Mouse (Mus musculus) midbrain, embryonic 16.5 days (tissue): ENCODE data around the gene Lmntd1. TPM values are rescaled to one million over a fixed set of nuclear protein-coding genes. Genes with fewer than 3 reads are reported as not detected.
A peak's percentile ranks its signal among the peaks of the same experiment; 100 is the strongest.

Experiments
- ATAC-seq: fragments of 200-750 bp; cut with Nextera tagmentation; 2 replicates; pipeline ENCODE4 v1.8.0; 2017; ENCODE audit warnings: moderate TSS enrichment
- H3K27ac ChIP-seq: fragments of 300-500 bp; sonication (generic); 2 replicates; pipeline ENCODE4 v1.5.1; 2014; ENCODE audit warnings: mild to moderate bottlenecking, low read length, mixed read lengths
- H3K27me3 ChIP-seq: fragments of 300-500 bp; sonication (generic); 2 replicates; pipeline ENCODE4 v1.6.1; 2014; ENCODE audit warnings: low read depth, low read length, mixed read lengths; ENCODE audit not compliant: control insufficient read depth, insufficient read depth
- H3K36me3 ChIP-seq: fragments of 300-500 bp; sonication (generic); 2 replicates; pipeline ENCODE4 v1.6.1; 2014; ENCODE audit warnings: mild to moderate bottlenecking, low read length, moderate library complexity, mixed read lengths; ENCODE audit not compliant: control insufficient read depth, insufficient read depth
- H3K4me1 ChIP-seq: fragments of 300-500 bp; sonication (generic); 2 replicates; pipeline ENCODE4 v1.6.1; 2014; ENCODE audit warnings: mild to moderate bottlenecking, low read length, mixed read lengths; ENCODE audit not compliant: control insufficient read depth, insufficient read depth
- H3K4me2 ChIP-seq: fragments of 300-500 bp; sonication (generic); 2 replicates; pipeline ENCODE4 v1.6.1; 2014; ENCODE audit warnings: mild to moderate bottlenecking, low read length, mixed read lengths
- H3K4me3 ChIP-seq: fragments of 300-500 bp; sonication (generic); 2 replicates; pipeline ENCODE4 v1.5.1; 2014; ENCODE audit warnings: low read depth, mild to moderate bottlenecking, low read length, moderate library complexity, mixed read lengths
- H3K9ac ChIP-seq: fragments of 300-500 bp; sonication (generic); 2 replicates; pipeline ENCODE4 v1.6.1; 2014; ENCODE audit warnings: low read depth, low read length, mixed read lengths
- H3K9me3 ChIP-seq: fragments of 300-500 bp; sonication (generic); replicated peaks from 2 replicates; pipeline ENCODE4 v1.6.1; 2014; ENCODE audit warnings: mild to moderate bottlenecking, low read length, mixed read lengths; ENCODE audit not compliant: control insufficient read depth, poor library complexity, severe bottlenecking
- WGBS: fragments of 180-500 bp; shearing (Covaris S2); extraction: QIAGEN DNeasy Blood & Tissue Kit; methylation state at CpG from one replicate; pipeline ENCODE4 v1.1.7; 2014; 5-methylcytosine and 5-hydroxymethylcytosine counted together
- polyA plus RNA-seq: library from polyadenylated mRNA; unstranded; fragments of >200 nt; fragmentation: Nextera tagmentation; extraction: Ambion mirVana; gene quantifications from 2 replicates; pipeline ENCODE4 v1.2.1, GENCODE M21; 2015

The Lmntd1 gene
- polyA plus RNA-seq, 1 experiment from 2014 or later: 1.5 TPM

GRCm38 (mm10) chr6:145522617-145523016 lies 91.5 kb downstream of the Lmntd1 start:
- WGBS: 75% methylated on average over 12 of the region's 12 CpGs
- no peaks in the 10 kb centered on the region for H3K4me1 ChIP-seq
- H3K36me3 ChIP-seq: no peaks in the 10 kb centered on the region
- H3K27me3 ChIP-seq: no peaks in the 10 kb centered on the region
- ATAC-seq: no peak
- H3K9me3 ChIP-seq: no peaks in the 10 kb centered on the region
- no peak overlapping the region for H3K4me3 ChIP-seq
- no peak overlapping the region for H3K9ac ChIP-seq
- no peak overlapping the region for H3K4me2 ChIP-seq
- H3K27ac ChIP-seq: no peak overlapping the region

DNA sequence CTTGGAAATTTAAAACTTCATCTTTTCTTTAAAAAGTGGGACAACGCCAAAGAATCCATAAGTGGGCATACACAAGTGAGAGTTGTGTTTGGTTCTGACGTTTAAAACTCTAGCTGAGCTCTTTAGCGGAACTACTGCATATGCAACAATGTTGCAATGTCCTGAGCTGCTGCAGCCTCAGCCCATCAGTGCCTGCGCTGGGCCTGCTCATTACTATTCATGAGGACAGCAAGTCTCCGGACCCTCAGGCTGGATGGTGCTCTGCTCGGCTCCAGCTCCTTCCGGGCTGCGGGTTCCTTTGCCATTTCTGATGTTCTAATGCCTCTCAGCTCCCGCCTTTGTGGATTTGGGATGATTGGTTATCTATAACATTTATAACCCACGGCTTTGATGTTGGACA lies 97.1 kb downstream of the Lmntd1 start:
- Histone ChIP-seq H3K4me2 (no peak overlapping the region), H3K9ac (no peak overlapping the region), H3K9me3 (no peaks in the 10 kb centered on the region), H3K27me3 (no peaks in the 10 kb centered on the region), H3K36me3 (no peaks in the 10 kb centered on the region), H3K4me3 (no peak overlapping the region), H3K27ac (no peak overlapping the region), H3K4me1 (peaks cover 14% of the 10 kb centered on the region)
- 25% methylated on average over 10 of the region's 10 CpGs for WGBS
- ATAC-seq: peak; percentile 59; the same call in 1 of the 2 replicates

DNA sequence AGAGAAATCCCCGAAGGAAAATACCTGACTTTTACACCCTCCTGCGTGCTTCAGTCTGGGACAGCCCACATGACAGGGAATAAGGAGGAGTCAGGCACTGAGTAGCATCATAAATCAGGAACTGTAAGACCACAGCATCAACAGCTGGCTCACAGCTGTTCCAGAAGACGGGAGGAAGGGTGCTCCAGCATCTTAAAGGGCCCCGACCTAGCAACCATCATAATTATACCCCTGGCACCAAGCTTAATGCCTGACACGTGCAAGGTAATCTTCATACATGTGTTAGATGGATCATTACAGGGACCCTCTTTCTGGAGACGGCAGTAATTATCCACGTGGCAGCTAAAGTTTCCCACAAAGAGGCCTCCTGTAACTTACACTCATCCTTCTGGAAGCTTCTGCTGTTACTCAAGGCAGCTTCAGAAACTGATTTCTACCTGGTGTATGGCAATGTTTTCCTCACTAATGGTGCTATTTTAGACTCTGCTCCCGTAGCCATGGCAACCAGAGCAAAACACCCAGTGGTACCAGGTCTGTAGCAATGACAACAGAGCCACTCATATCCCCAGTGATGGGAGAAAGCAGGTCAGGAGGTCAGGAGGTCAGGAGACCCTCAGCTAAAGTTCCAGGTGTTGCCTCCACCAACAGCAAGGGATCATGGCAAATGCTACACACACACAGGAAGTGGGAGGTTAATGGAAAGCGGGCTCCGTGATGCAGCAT lies 98.1 kb downstream of the Lmntd1 start:
- H3K4me3 ChIP-seq: no peak overlapping the region
- WGBS: 74% methylated on average over 10 of the region's 10 CpGs
- no peaks in the 10 kb centered on the region for H3K27me3 ChIP-seq
- peaks cover 14% of the 10 kb centered on the region for H3K4me1 ChIP-seq
- no peaks in the 10 kb centered on the region for H3K36me3 ChIP-seq
- no peak overlapping the region for H3K4me2 ChIP-seq
- no peaks in the 10 kb centered on the region for H3K9me3 ChIP-seq
- H3K27ac ChIP-seq: no peak overlapping the region
- no peak overlapping the region for H3K9ac ChIP-seq
- peak; percentile 74; the same call in 1 of the 2 replicates for ATAC-seq

GRCm38 (mm10) chr6:145511265-145511664 lies 102.9 kb downstream of the Lmntd1 start:
- 49% methylated on average over 8 of the region's 8 CpGs for WGBS
- no peak for ATAC-seq

DNA sequence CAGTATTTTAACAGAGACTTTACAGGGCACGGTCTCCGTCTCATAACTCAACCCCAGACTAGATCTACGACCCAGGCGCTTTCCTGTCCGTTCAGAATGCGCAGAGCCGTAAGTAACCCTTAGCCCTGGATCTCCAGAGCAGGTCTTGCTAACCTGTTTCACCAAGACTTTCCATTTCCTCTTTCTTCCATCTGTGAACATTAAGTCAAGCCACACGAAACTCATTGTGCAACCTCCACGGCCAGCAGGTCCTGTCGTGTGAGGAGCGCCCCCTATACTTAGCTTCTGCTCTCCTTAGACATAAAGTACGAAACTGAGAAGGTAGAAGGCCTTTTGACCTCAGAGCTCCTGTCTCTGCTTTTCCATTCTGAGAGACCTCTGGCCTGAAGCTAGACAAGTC lies 105.3 kb downstream of the Lmntd1 start:
- Histone ChIP-seq H3K4me3 (no peak overlapping the region), H3K4me1 (no peaks in the 10 kb centered on the region), H3K9ac (no peak overlapping the region), H3K36me3 (no peaks in the 10 kb centered on the region), H3K27me3 (no peaks in the 10 kb centered on the region), H3K9me3 (no peaks in the 10 kb centered on the region), H3K27ac (no peak overlapping the region), H3K4me2 (no peak overlapping the region)
- 93% methylated on average over 12 of the region's 12 CpGs for WGBS
- no peak for ATAC-seq

More at GRCm38 (mm10) chr6:145511265-145511664, 102.9 kb downstream of the Lmntd1 start:
- no peaks in the 10 kb centered on the region for H3K36me3 ChIP-seq
- no peak overlapping the region for H3K27ac ChIP-seq
- H3K27me3 ChIP-seq: no peaks in the 10 kb centered on the region
- H3K9ac ChIP-seq: no peak overlapping the region
- no peaks in the 10 kb centered on the region for H3K9me3 ChIP-seq
- H3K4me3 ChIP-seq: no peak overlapping the region
- H3K4me1 ChIP-seq: peaks cover 9% of the 10 kb centered on the region
- no peak overlapping the region for H3K4me2 ChIP-seq

DNA sequence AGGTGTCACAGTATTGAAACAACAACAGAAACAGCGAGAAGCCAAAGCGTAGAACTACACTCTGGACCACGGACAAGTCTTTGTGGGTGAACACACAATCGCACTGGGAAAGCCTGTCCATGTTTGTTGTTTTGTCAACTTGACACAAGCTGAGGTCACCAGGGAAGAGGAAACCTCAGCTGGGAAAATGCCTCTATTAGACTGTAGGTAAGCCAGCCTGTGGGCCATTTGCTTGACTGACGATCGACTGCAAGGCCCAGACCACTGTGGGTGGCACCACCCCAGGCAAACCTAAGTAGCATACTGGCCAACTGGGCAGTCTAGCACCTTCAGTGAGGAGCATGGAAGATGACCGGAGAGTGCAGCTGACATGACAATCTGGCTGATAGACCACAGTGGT lies 112.4 kb downstream of the Lmntd1 start:
- Histone ChIP-seq H3K4me2 (no peak overlapping the region), H3K9me3 (peaks cover 3% of the 10 kb centered on the region; the same call in 1 of the 2 replicates), H3K27ac (no peak overlapping the region), H3K36me3 (no peaks in the 10 kb centered on the region), H3K4me3 (no peak overlapping the region), H3K9ac (no peak overlapping the region), H3K27me3 (no peaks in the 10 kb centered on the region), H3K4me1 (0 out of 2 replicates have a peak, but pooled peaks cover 3% of the 10 kb centered on the region)
- WGBS: 93% methylated on average over 7 of the region's 7 CpGs
- no peak for ATAC-seq

- no peaks in the 10 kb centered on the region for H3K27me3 ChIP-seq
- H3K4me3 ChIP-seq: no peak overlapping the region
- H3K36me3 ChIP-seq: no peaks in the 10 kb centered on the region
- no peak for ATAC-seq
- WGBS: 83% methylated on average over 19 of the region's 19 CpGs
- H3K4me1 ChIP-seq: 0 out of 2 replicates have a peak, but pooled peaks cover 3% of the 10 kb centered on the region
- peaks cover 3% of the 10 kb centered on the region; the same call in 1 of the 2 replicates for H3K9me3 ChIP-seq
- H3K9ac ChIP-seq: no peak overlapping the region
- H3K27ac ChIP-seq: no peak overlapping the region
- H3K4me2 ChIP-seq: no peak overlapping the region
Measured at GRCm38 (mm10) chr6:145499574-145500546, 114.3 kb downstream of the Lmntd1 start.

GRCm38 (mm10) chr6:145495731-145496130 lies 118.4 kb downstream of the Lmntd1 start:
- Histone ChIP-seq H3K9ac (no peak overlapping the region), H3K27me3 (no peaks in the 10 kb centered on the region), H3K27ac (no peak overlapping the region), H3K9me3 (no peaks in the 10 kb centered on the region), H3K4me1 (no peaks in the 10 kb centered on the region), H3K4me2 (no peak overlapping the region), H3K4me3 (no peak overlapping the region), H3K36me3 (no peaks in the 10 kb centered on the region)
- 91% methylated on average over 7 of the region's 7 CpGs for WGBS
- no peak for ATAC-seq

GRCm38 (mm10) chr6:145488251-145488650 lies 125.9 kb downstream of the Lmntd1 start:
- WGBS: 81% methylated on average over 2 of the region's 2 CpGs
- Histone ChIP-seq H3K4me3 (no peak overlapping the region), H3K4me1 (peaks cover 12% of the 10 kb centered on the region), H3K9me3 (no peaks in the 10 kb centered on the region), H3K9ac (no peak overlapping the region), H3K36me3 (no peaks in the 10 kb centered on the region), H3K27ac (no peak overlapping the region), H3K27me3 (no peaks in the 10 kb centered on the region), H3K4me2 (no peak overlapping the region)
- no peak for ATAC-seq
